Mouse (Mus musculus) gastrocnemius, postnatal 10 days (tissue): ENCODE measurements around the gene Ube2g2. TPM values are rescaled to one million over a fixed set of nuclear protein-coding genes. Genes with fewer than 3 reads are reported as not detected.
"Not testable (repeated sequence)": the region's sequence is repeated elsewhere in the genome, so short reads cannot be mapped to it uniquely, and the experiment has no call there.

Experiments
- DNase-seq: peaks from one replicate; pipeline ENCODE4 v3.0.0; 2021; ENCODE audit warnings: mixed read lengths
- total RNA-seq, 2 experiments: library from RNA; stranded (reverse); gene quantifications; 2 replicates each; pipeline ENCODE4 v1.2.3; 2021

Gene Ube2g2
- total RNA-seq, 2 experiments from 2014 or later, result 81.3 to 85.4 TPM

DNA sequence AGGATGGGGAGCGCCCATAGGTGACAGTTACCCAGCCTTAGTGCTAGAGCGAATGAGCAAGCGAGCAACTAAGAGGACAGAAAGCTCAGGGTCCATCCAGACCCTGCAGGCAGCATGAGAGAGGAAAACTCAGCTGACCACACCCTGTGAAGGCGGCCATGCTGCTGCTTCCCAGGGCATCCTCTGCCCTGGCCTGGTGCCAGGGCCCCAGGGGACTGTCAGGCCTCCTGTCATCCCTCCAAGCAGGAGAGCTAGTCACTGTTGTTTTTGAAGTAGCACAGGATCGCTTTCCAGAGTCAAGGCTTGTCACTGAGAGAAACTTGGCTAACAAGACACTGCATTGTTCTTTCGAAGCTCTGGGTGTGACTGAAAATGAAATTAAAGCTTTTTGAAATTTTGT, 16.9 kb downstream of the Ube2g2 start:
- no peak for DNase-seq

DNA sequence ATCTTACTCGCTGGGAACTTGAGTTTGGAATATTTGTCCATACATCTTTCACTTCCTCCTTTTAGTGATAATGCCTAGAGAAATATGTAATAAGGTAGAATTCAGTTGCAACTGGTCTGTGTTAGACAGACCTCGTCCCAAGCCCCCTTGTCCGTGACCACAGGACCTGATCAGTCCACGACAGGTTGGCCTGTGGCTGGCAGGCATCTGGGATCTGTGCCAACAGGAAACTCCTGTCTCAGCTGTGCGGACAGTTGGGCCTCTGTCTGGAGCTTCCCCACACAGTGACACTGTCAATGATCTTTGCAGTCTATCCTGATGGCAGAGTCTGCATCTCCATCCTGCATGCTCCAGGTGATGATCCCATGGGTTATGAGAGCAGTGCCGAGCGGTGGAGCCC, 21.1 kb downstream of the Ube2g2 start:
- no peak for DNase-seq

DNA sequence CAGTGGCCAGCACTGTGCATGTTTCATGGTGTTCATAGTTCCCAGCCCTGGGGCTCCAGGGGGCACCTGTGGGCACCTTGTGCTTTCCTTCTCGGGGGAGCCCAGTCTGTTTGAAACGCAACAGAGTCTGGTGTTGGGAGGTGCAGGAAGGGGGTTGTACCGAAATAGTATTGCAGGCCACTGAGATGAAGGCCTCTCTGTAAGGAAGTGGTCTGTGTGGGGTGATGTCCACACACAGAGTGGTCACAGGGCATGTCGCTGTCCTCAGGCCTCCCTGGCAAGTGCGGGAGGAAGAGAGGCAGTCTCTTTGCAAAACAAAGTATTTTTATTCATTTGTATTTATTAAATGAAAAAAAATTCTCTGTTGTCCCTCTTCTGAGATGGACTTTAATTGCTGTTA, 23.5 kb downstream of the Ube2g2 start:
- DNase-seq, result no peak

DNA sequence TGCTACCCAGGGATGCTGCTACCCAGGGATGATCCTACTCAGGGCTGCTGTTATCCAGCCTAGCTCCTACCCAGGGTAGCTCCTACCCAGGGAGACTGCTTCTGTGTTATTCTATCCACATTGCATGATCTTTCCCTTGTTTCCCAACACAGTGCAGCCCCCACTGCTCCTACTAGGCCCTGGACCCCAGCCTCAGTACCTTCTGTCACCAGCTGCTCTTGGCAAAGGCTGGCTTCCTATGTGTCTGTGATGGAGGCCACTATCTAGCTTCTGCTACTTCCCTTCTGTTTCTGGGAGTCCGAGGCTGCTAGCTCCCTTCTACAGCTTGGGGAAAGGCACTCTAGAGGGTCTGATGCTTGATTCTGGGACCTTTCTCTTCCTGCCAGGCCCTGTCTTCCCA, 25.4 kb downstream of the Ube2g2 start:
- DNase-seq, result no peak

DNA sequence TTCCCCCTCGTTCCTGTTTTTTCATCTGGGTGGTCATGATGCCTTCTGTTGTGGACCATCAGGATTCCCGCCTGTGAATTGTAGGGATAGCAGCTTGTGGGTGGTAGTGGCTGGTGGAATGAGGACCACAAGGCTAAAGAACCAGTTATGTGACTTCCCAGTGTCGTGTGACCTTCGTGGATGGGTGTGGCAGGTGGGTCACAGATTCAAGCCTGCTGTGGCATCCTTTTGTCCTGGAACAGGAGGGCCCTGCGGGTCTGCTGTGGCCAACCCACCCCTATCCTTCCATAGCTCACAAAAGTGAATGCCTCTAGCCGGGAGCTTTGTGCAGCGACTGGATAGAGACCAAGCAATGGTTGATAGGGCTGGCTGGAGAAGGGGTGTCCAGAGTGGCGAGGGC, 25.8 kb downstream of the Ube2g2 start:
- no peak for DNase-seq

DNA sequence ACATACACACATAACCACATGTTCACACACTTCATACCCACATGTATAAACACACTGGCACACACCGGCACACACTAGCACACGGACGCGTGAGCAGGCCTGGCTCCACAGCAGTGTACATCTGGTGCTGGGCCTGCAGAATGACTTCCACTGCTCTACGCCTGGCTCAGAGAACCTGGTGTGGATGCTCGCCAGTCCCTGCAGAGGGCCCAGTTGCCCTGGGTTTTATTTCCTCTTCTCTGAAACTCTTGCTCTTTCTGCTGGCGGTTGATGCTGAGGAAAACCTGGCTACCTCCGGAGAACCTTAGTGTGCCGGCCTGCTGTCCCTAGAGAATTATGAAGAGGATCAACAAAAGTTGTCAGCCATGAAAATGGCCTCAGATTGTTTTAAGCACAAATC, 30.0 kb downstream of the Ube2g2 start:
- no peak for DNase-seq

DNA sequence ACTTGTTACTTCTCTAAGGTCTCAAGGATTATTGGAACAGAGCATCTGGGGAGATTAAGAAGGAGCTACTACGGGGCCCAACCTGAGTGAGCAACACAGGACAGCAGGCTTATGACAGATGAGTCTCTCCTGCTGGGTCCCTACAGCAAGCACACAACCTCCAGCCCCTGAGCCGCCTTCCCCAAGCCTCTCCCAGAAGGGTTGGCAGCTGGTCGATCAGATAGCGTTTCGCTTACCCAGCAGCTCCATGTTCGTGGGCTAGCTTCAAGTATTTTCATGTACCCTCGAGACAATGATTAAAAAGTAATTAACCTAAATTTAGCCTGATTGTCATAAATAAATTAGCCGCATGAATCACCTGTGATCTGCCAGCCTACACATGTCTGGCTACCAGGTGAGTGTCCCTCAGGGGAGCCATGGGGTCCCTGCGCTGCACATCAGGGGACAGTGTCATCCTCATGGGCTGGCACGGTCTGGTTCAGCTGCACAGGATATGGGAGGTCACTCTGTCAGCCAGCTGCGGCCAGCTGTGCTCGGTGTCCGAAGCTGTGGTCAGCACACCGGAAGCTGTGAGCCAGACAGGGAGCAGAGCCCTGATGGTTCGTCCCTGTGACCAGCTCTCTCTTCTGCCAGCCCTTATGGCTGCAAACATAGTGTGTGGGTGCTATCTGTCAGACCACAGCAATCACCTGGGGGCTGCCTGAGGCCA, 36.4 kb downstream of the Ube2g2 start:
- DNase-seq, result no peak

DNA sequence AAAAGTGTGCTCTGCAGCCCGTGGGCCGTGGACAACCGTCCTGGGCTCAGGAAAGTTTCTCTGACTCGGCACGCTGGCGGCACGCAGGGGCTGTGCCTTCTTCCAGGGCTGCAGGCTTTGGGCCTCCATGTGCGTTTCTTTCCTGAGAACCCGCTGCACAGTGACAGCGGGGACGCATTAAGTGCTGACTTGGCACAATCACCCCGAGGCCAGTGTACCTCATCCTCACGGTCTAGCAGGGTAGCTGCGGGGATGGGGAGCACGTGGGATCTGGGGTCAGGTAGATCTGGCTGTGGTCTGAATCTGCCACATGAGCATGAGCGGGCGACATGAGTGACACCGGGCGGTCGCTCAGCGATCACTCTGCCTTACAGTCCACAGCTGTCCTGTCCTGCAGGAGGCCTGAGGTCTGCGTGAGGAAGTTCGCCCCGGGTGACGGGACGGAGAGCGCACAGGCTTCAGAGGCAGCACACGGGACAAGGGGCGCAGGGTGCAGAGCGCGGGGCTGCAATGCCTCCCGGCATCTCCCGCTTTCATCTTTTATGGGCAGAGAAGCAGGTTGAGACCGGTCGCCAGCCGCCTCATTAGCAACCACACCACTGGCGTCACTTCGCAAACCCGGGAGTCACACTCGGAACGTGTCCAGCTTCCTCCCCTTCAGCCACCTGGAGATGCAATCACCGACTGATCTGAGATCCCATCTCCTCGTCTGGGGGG, 42.0 kb downstream of the Ube2g2 start:
- no peak for DNase-seq

DNA sequence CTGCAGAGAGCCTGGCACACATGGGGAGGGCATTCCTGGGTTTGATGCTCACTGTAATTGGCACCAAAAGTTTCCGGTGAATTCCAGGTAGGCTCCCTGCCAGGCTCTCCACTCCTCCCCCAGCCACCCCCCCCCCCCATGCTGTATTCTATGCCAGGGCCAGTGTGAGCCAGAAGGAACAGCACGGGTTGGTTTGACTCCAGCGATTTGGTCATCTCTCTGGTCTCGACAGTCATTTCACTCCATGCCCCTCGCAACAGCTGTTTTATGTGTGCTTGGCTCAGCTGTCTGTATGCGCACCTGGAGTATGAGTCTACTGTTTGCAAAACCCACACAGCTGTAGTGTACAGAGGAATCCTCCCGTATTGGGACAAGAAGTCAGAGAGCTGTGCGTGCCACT, 44.3 kb downstream of the Ube2g2 start:
- no peak for DNase-seq

DNA sequence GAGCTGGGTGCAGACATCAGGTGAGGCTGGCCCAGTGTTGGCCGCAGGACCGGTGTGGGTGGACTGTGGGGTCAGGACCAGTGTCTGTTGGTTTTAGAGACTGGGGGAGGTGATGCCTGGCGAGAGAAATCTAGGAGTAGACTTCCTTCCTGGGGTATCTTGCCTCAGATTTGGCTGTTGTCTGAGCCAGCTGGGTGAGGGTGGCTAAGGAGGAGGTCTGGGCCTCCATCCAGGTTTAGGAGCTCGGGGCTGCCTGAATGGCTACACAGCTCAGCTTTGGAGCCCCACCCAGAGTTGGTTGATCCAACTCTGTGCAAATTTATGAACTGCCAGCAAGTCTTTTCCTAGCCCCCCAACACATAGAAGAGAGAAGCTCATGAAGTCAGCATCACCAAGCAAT, 45.3 kb downstream of the Ube2g2 start:
- DNase-seq, result no peak

DNA sequence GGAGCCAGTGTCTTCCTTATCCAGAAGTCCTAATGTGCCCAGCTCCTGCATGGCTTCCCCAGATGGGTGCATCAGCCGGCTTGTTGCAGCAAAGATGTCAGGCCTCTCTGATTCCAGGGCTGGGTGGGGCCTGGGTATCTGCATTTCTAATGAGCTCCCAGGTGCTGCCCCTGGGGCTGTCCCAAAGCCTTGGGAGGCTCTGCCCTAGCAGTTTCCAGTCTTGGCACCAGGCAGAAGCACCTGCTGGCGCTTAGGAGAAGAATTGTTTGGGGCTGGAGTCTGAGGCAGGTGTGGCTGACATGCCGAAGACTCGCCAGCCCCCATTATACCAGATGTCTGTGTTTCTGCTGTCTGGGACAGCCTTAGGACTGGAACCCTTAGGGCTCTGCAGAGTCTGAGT, 48.6 kb downstream of the Ube2g2 start:
- DNase-seq, result no peak

DNA sequence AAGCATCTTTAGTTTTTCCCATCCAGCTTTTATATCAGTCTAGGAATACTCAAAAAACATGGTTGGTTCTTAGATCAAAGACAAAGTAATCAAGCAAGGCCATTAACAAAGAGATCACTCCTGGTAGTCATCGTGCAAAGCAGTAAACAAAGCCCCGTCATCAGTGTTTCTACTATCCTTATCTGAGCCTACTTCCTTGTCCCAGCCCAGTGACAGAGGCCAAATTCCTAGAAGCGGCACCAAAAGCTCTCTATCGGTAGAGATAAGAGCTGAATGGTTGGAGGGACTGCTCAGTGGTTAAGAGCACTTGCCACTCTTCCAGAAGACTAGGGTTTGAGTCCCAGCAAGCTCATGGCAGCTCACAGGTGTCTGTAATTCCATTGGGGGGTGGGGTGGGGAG, 49.4 kb downstream of the Ube2g2 start:
- DNase-seq, result no peak

DNA sequence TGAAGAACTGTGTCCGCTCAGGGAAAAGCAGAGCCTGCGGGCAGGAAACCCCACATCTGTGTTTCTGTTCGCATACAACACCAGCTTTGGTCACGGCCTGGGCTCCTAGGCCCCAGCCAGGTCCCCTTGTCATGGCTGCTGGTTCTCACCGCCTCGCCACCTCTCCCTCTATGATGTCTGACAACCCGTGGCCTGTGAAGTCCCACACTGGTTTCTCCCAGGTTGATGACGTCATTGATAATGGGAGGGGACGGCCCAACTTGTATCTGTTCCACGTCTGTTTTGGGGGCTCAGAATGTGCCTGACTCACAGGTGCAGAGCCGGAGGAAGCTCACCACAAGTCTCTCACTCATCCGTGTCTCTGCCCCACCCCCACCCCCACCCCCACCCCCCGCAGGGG, 51.7 kb downstream of the Ube2g2 start:
- DNase-seq, result no peak

DNA sequence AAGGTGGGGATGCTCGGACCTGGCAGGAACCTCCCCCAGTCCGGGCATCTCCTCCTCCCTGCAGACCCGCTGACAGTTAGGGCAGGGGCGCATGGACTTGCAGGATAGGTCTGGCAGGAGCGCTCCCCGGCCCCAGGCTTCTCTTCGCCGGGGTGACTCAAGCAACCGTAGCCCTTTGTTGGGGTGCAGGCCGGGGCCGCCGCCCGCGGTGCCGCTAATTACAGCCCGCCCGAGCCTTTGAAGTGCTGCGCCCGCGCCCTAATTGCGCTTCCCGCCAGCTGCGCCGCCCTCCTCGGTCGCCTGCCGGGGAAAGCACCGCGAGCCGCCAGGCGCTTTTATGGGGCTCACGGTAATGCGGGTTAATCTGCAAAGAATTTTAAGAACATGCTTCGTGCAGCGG, 55.5 kb downstream of the Ube2g2 start:
- DNase-seq, result no peak

DNA sequence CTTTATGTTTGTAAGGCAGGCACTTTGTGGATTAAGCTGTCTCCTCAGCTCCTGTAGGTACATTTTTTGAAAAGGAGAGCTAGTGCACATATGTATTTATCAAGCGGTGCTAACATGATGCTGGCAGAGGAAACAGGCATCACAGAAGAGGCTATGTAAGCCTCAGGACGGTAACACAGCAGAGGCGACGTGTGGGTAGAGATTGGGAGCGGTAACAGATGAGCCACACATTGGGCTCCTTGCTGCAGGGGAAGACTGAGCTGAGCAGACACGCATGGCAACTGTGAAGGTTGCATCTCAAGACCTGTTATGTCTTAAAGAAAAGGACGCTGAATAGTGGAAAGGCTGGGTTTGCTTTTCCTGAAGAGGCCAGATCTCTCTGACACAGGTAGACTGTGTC, 60.9 kb downstream of the Ube2g2 start:
- DNase-seq, result no peak

DNA sequence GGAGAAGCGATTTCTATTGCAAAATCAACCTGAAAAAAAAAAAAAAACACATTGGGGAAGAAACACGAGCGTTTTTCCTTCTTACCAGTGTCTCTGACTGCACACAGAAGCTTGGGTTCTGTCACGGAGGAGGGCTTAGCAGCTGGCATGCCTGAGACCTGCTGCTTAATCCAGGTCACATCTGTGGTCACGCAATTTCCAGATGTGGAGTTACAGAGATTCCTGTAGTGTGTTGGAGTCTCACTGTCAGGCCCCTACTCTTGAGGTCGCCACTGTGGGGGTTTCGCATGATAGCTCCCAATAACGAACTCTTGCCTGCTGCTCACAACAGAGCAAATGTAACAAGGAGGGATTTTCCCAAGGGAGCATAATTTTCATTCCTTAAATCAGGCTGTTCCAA, 62.1 kb downstream of the Ube2g2 start:
- DNase-seq, result no peak

DNA sequence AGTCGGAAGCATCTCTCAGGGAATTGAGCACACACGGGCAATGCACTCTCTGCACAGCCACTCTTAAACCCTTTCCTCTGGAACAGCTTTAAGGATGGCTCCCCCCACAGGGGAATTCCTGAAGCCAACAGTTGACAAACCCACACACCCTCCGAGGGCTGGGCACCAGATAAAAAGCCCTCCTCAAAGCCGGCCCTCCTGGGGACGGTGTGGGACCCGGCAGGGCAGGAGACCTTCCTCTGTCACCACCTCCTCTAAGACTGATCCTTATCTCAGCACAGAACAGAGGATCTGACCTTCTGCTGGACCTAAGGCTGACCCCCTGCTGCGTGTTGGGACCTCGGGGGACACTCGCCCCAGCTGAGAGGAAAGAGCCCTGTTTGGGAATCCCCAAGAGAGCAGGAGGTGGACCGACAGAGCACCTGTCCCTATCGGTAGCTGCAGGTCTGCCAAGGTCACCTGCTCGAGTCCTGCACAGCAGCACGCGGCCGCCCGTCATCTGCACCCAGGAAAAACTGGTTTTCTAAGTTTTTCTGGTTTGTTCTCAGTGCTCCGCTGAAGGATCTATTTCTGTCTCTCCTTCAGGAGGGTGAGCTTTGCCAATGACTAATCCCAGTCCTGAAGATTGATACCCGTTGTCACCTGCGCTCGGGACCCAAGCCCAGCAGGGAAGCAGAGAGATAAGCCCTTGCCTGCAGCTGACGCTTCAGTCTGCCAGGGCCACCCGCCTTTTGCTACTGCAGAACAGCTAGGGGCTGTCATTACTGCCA, 64.0 kb downstream of the Ube2g2 start, which contains the start of gene Tspear:
TSS of gene Tspear (plus strand) at position 675 of the 770 bp plus-strand sequence.
- DNase-seq, result no peak

DNA sequence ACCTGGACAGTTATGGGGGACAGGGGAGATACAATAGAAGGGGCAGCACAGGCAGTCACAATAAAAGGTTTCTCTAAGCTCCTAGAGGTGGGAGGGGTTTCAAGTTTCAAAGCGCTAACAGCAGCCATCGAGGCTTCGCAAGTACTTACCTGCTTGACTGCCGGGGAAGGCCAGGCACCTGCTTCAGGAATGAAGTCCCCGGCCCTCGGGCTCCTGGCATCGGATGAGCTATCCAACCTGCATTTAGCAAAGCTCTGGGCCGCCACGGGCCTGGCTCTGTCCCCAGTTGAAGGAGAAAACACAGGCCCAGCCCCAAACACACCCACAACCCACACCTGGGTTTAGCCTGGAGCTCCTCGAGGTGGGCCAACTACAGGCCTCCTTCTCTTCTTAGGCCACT, 64.9 kb downstream of the Ube2g2 start:
- no peak for DNase-seq

DNA sequence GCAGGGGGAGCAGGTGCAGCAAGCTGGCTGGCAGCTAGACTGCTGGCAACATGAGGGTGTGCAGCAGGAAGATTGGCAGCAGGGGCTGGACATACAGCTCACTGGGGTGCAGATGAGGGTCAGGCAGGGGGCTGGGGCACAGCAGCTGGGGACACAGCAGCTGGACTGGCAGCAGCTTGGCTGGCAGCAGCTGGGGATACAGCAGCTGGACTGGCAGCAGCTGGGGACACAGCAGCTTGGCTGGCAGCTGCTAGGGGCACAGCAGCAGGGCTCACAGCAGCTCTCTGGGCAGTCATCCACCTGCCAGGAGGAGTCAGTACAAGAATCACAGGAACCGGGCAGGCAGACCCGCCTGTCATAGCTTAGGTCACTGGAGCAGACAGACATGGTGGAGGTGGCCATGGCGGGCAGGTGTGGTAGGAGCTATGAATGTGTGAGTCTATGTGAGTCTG, 68.3 kb downstream of the Ube2g2 start, which contains the start of gene Gm19402:
TSS of gene Gm19402 (minus strand) at position 402 of the 452 bp plus-strand sequence.
- not testable (repeated sequence) for DNase-seq
